Mouse (Mus musculus) bone marrow macrophage, adult 2 months (primary cell): ENCODE measurements around the gene Spocd1. TPM values are rescaled to one million over a fixed set of nuclear protein-coding genes. Genes with fewer than 3 reads are reported as not detected.

Source experiments
- H3K27ac ChIP-seq: 2 replicates; pipeline ENCODE4 v1.5.1; 2012; ENCODE audit warnings: low read depth, low read length; ENCODE audit not compliant: insufficient read depth
- H3K4me1 ChIP-seq: 2 replicates; pipeline ENCODE4 v1.6.1; 2012; ENCODE audit warnings: low read length; ENCODE audit not compliant: control insufficient read depth, insufficient read depth
- H3K4me3 ChIP-seq: 2 replicates; pipeline ENCODE4 v1.5.1; 2012; ENCODE audit warnings: mild to moderate bottlenecking, low read length, moderate library complexity; ENCODE audit not compliant: insufficient read depth
- CTCF ChIP-seq: IDR thresholded peaks from 2 replicates; pipeline ENCODE4 v1.5.1; 2012; ENCODE audit warnings: low read depth, mild to moderate bottlenecking, low read length, moderate library complexity
- POLR2A ChIP-seq: IDR thresholded peaks from 2 replicates; pipeline ENCODE4 v1.6.1; 2012; ENCODE audit warnings: mild to moderate bottlenecking, low read depth, low read length, borderline replicate concordance
- polyA plus RNA-seq: library from polyadenylated mRNA; stranded (reverse); fragments of >200 nt; gene quantifications from 2 replicates; pipeline ENCODE4 v1.2.4, GENCODE M21; 2012; ENCODE audit not compliant: missing spikeins, insufficient read depth, insufficient read length

Gene Spocd1
- polyA plus RNA-seq, 1 experiment: not detected

DNA sequence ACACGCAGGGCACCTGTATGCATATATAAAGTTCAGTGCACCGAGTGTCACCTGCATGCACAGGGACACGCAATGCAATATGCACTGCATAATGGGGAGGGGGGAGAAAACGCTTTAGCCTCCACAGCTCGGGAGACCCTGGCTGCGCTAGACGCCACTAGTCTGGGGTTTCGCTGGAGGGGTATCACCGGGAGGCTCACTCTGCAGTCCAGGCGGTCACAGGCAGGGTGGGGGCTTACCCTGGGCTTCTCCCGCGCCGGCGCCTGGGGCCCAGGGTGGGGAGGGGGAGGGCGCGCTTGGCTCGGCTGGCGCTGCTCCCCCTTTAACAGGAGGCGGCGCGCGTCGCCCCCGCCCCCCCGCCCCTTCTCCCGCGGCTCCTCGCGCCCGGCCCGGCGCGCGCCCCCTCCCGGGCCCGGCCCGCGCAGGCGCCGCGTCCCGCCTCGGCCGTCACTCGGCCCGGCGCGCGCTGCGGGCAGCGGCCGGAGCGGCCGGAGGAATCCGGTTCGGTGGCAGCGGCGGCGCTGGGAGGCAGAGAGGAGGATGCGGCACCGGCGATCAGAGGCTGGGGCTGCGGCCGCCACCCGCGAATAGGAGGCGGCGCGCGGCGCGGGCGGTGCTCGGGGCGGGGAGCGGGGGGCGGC lies 55.5 kb downstream of the Spocd1 start, which contains the start of gene Adgrb2:
Gene Adgrb2, plus strand, starts transcription at position 450 of the 641 bp plus-strand sequence.
- TF ChIP-seq CTCF (0 out of 2 replicates have a peak, but pooled peaks have one; percentile 8), POLR2A (no peak)
- peak within 1 kb of the TSS; percentile 30; the same call in 1 of the 2 replicates for H3K4me3 ChIP-seq
- no peak within 1 kb of the TSS for H3K27ac ChIP-seq
- no peaks in the 10 kb centered on the region for H3K4me1 ChIP-seq

- H3K4me1 ChIP-seq: no peaks in the 10 kb centered on the region
- H3K27ac ChIP-seq: no peak overlapping the region
- no peak for TF ChIP-seq POLR2A
- no peak for TF ChIP-seq CTCF
- H3K4me3 ChIP-seq: peak overlapping the region; percentile 15; the same call in 1 of the 2 replicates
Observed at GRCm38 (mm10) chr4:129985161-129985670, 56.2 kb downstream of the Spocd1 start.

GRCm38 (mm10) chr4:129985671-129986441 lies 56.8 kb downstream of the Spocd1 start:
- Histone ChIP-seq H3K4me3 (no peak overlapping the region), H3K27ac (no peak overlapping the region), H3K4me1 (no peaks in the 10 kb centered on the region)
- TF ChIP-seq CTCF (no peak), POLR2A (no peak)

DNA sequence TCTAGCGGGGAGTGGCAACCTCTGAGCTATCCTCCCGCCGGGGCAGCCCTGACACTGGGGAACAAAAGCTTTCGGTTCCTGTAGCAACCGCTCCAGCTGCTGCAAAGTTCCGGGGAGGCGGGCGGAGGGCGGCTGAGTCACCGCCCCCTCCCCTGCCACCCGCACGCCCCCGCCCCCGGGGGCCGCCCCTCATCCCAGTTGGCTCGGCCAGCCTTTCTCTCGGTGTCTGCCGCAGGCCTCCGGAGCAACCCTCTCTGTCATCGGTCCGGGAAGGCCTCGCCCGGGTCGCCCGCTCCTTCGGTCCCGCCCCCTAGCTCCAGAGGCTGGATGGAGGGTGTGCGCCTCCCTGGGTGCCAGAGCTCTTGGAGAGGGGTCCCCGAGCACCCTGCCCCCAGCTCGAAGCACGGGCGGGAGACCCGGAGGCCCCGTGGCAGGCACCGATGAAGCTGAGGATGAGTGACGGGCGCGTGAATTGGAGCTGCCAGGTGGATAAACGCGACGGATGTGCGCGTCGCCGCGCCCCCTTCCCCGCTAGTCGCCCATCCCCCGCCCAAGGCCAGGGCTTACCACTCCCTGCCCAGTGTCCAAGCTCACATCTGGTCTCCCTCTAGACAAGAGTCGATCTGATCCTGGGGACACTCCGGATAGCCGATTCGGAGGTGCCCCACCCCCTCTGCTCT lies 58.9 kb downstream of the Spocd1 start:
- Histone ChIP-seq H3K4me1 (no peaks in the 10 kb centered on the region), H3K27ac (no peak overlapping the region), H3K4me3 (peak overlapping the region; percentile 48)
- TF ChIP-seq CTCF (no peak), POLR2A (no peak)

- Histone ChIP-seq H3K4me3 (no peak overlapping the region), H3K4me1 (no peaks in the 10 kb centered on the region), H3K27ac (no peak overlapping the region)
- no peak for TF ChIP-seq POLR2A
- TF ChIP-seq CTCF: no peak
Observed at GRCm38 (mm10) chr4:129989925-129990324, 60.9 kb downstream of the Spocd1 start.

DNA sequence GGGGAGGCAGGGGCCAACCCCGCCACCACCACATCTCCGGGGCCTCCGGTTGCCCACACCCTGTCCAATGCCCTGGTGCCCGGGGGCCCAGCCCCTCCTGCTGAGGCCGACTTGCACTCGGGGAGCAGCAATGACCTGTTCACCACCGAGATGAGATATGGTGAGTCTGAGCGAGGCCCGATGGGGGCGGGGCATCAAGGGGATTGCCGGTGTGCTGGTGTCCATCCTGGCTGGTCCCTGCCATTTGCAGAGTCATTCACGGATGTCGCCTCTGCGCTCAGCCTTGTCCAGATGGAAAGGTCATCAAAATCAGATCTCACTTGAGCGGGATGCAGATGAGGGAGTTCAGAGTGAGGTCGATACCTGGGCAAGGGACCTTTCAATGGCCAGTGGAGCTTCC lies 63.7 kb downstream of the Spocd1 start:
- no peak overlapping the region for H3K27ac ChIP-seq
- H3K4me3 ChIP-seq: no peak overlapping the region
- TF ChIP-seq CTCF (no peak), POLR2A (no peak)
- no peaks in the 10 kb centered on the region for H3K4me1 ChIP-seq

DNA sequence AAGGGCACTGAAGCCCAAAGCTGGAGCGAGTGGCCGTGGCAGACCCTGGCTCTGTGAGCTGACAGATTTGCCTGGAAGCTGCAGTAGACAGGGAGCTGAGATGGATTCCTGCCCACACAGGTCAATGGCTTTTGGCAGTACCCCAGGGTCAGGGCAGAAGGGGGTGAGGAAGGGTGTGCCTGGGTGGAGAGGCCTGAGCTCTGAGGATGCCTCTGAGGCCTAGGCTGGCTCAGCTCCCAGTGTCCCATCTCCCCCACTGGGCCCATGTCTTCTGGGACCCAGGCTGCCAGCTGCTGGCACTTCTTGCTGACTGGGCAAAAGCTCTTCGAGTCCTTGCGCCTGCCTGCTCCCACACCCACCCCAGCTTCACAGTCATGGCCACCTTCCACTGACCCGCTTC lies 64.2 kb downstream of the Spocd1 start:
- H3K27ac ChIP-seq: no peak overlapping the region
- no peak overlapping the region for H3K4me3 ChIP-seq
- TF ChIP-seq POLR2A: no peak
- no peak for TF ChIP-seq CTCF
- H3K4me1 ChIP-seq: no peaks in the 10 kb centered on the region

DNA sequence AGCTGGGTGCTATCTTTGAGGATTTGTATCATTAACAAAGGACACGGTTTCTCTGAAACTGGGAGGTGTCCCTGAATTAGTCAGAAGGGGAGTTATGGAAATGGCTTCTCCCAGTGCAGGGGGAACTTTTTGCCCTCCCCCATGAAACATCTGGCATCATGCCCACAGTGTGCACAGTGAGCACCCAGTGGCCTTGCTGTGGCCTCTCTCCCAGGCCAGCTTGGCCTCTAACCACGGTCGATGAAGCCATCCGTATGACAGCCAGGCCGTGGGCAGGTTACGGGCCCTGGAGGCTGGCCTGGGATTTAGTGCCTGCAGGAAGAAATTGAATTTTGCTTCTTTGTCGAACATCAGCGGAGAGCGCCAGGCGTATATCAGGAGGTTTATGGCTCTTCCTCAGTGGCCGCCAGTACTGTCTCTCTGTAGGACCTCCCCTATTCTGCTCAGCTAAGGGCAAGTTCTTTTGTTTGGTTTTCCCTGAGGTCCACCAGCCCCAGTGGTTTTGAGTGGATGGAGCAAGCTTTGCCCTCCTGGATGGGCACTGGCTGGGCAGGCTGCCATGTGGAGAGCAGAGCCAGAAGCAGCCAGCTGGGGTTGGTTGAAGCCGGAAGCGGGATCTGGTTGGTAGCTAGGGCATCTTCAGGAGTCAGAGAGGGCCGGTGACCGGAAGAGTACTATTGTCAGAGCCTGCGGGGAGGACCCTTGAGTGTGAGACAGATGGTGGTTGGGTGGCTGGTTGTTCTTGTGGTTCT lies 65.1 kb downstream of the Spocd1 start:
- TF ChIP-seq POLR2A (no peak), CTCF (no peak)
- Histone ChIP-seq H3K4me1 (no peaks in the 10 kb centered on the region), H3K4me3 (no peak overlapping the region), H3K27ac (no peak overlapping the region)

- TF ChIP-seq CTCF (no peak), POLR2A (no peak)
- Histone ChIP-seq H3K27ac (no peak overlapping the region), H3K4me1 (no peaks in the 10 kb centered on the region), H3K4me3 (no peak overlapping the region)
Observed at GRCm38 (mm10) chr4:129994728-129995127, 65.7 kb downstream of the Spocd1 start.
